In the genomic region with DNA sequence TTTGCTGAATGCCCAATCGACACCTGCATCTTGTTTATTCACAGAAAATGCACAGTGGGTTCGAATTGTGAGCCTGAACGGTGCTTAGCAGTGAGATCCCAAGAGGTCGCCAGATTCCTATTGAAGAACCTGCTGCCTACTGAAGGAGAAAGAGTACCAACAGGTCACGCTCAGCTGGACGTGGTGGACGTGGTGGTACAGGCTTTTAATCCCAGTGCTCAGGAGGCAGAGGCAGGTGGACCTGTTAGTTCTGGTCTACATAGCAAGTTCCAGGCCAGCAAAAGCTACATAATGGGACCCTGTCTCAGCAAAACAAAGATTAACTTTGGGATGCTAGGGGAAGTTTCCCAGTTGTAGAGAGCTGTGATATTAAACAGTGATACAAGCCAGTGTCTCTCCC, we compare ENCODE assay signal across 29 mouse cellular contexts. TPM values are rescaled to one million over a fixed set of nuclear protein-coding genes. Genes with fewer than 3 reads are reported as not detected.
DNase-seq lines count a peak whose midpoint lies in the region; ATAC-seq and TF ChIP-seq lines count a peak whose summit lies in the region.
"Had no signal": no experiment of that assay in that cellular context is flagged by ENCODE, and none has a peak within 500 bp of the region (broad histone marks: within the 10 kb centered on the region; RNA-seq: fewer than 3 reads in every experiment).

No protein-coding gene starts in this region.

- no peak; the same call in 1 of the 2 replicates for TF ChIP-seq RAD21 in CH12.LX (IDR thresholded peaks at IDR 0.05; ENCODE audit: low read depth, low read length)

- H3K9ac ChIP-seq in heart, embryonic 13.5 days: no peak overlapping the region
- no peak overlapping the region for H3K9ac ChIP-seq in CH12.LX (ENCODE audit: insufficient read depth, low read depth)
- H3K9ac ChIP-seq in kidney, postnatal 0 days (ENCODE audit: low read depth, low read length): no peak overlapping the region
- H3K9ac ChIP-seq: forebrain, embryonic 12.5 days; heart, embryonic 12.5 days; hindbrain, embryonic 13.5 days; midbrain, embryonic 12.5 days; neural tube, embryonic 12.5 days had no signal

- H3K4me1 ChIP-seq in heart, embryonic 13.5 days: peaks cover 58% of the 10 kb centered on the region
- peaks cover 30 to 79% of the 10 kb centered on the region in 2 experiments for H3K4me1 ChIP-seq in CH12.LX (ENCODE audit: control insufficient read depth in 1 of 2, insufficient read depth in 2 of 2)
- H3K4me1 ChIP-seq in kidney, postnatal 0 days (replicated peaks; ENCODE audit: insufficient read depth, low read length): peaks cover 23% of the 10 kb centered on the region; the same call in 1 of the 2 replicates
- peaks cover 8% of the 10 kb centered on the region for H3K4me1 ChIP-seq in cerebellum, adult 2 months (ENCODE audit: control insufficient read depth, insufficient read depth, low read length)

- TF ChIP-seq CTCF in CH12.LX (conservative IDR thresholded peaks at IDR 0.05 in 1 of 2, IDR thresholded peaks at IDR 0.05 in 1 of 2; ENCODE audit: low read depth in 2 of 2, low read length in 2 of 2): no peak
- peak; percentile 33; the same call in 1 of the 2 replicates for TF ChIP-seq CTCF in kidney, postnatal 0 days (IDR thresholded peaks at IDR 0.05; ENCODE audit: low read depth)
- TF ChIP-seq CTCF in cerebellum, adult 2 months (IDR thresholded peaks at IDR 0.05; ENCODE audit: borderline replicate concordance, insufficient read depth, low read depth, low read length): no peak

- peaks cover 5% of the 10 kb centered on the region; the same call in 1 of the 2 replicates for H3K79me2 ChIP-seq in CH12.LX (replicated peaks; ENCODE audit: control insufficient read depth, extremely low read depth, insufficient read depth, poor library complexity, severe bottlenecking)

- H3K27ac ChIP-seq in heart, embryonic 13.5 days (replicated peaks): peak overlapping the region; percentile 48; the same call in 1 of the 2 replicates
- no peak overlapping the region for H3K27ac ChIP-seq in CH12.LX (ENCODE audit: insufficient read depth, low read depth)
- no peak overlapping the region for H3K27ac ChIP-seq in kidney, postnatal 0 days
- no peak overlapping the region for H3K27ac ChIP-seq in cerebellum, adult 2 months (ENCODE audit: insufficient read depth, low read length)
- H3K27ac ChIP-seq: forebrain, embryonic 12.5 days; hindbrain, embryonic 13.5 days; midbrain, embryonic 12.5 days; neural tube, embryonic 12.5 days had no signal

- H3K27me3 ChIP-seq in heart, embryonic 13.5 days (replicated peaks): no peaks in the 10 kb centered on the region
- H3K27me3 ChIP-seq in CH12.LX (replicated peaks): no peaks in the 10 kb centered on the region
- H3K27me3 ChIP-seq in kidney, postnatal 0 days (ENCODE audit: insufficient read depth, low read length): no peaks in the 10 kb centered on the region
- no peaks in the 10 kb centered on the region for H3K27me3 ChIP-seq in cerebellum, adult 2 months (ENCODE audit: control insufficient read depth, insufficient read depth, low read length)
- H3K27me3 ChIP-seq: forebrain, embryonic 12.5 days; heart, embryonic 12.5 days; hindbrain, embryonic 13.5 days; midbrain, embryonic 12.5 days; neural tube, embryonic 12.5 days had no signal

- H3K36me3 ChIP-seq in heart, embryonic 13.5 days: no peaks in the 10 kb centered on the region
- H3K36me3 ChIP-seq in CH12.LX (replicated peaks in 1 of 2; ENCODE audit: control insufficient read depth in 1 of 2, insufficient read depth in 1 of 2, low read length in 1 of 2): peaks cover 0 to 3% of the 10 kb centered on the region in 2 experiments
- H3K36me3 ChIP-seq in kidney, postnatal 0 days (ENCODE audit: insufficient read depth, low read length): no peaks in the 10 kb centered on the region
- H3K36me3 ChIP-seq: forebrain, embryonic 12.5 days; G1E; heart, embryonic 12.5 days; hindbrain, embryonic 13.5 days; midbrain, embryonic 12.5 days; neural tube, embryonic 12.5 days had no signal

- ATAC-seq in heart, embryonic 13.5 days (ENCODE audit: extremely low read depth, insufficient number of reproducible peaks, low FRiP score, low TSS enrichment): no peak
- peak; percentile 81 for ATAC-seq in kidney, postnatal 0 days (replicated peaks; ENCODE audit: low FRiP score, low read depth)
- ATAC-seq: lung, postnatal 0 days had no signal

- dilution Hi-C loops in CH12.LX (cut with MboI; ENCODE audit: extremely low pct_ligation_motif_present, extremely low pct_unique_long_range_greater_than_20kb, low sequenced_read_pairs): no loop called here

- 82% methylated on average over 7 of the region's 7 CpGs for WGBS in heart, embryonic 13.5 days
- WGBS in kidney, postnatal 0 days: 55% methylated on average over 7 of the region's 7 CpGs
- WGBS in cerebellum, adult 2 months: 70% methylated on average over 7 of the region's 7 CpGs

- no peaks in the 10 kb centered on the region for H3K9me3 ChIP-seq in heart, embryonic 13.5 days
- no peaks in the 10 kb centered on the region for H3K9me3 ChIP-seq in CH12.LX (replicated peaks; ENCODE audit: low read length)
- no peaks in the 10 kb centered on the region for H3K9me3 ChIP-seq in kidney, postnatal 0 days (replicated peaks; ENCODE audit: low read length)
- H3K9me3 ChIP-seq: forebrain, embryonic 12.5 days; G1E; heart, embryonic 12.5 days; hindbrain, embryonic 13.5 days; midbrain, embryonic 12.5 days; neural tube, embryonic 12.5 days had no signal

- in situ Hi-C loops in CH12.LX (cut with MboI; ENCODE audit: low pct_ligation_motif_present, low pct_unique_long_range_greater_than_20kb, low sequenced_read_pairs): no loop called here

- DNase-seq in heart, adult 18-20 months: no peak
- DNase-seq in A20 (ENCODE audit: low read depth, low spot score): peak; percentile 31
- DNase-seq in CH12.LX (ENCODE audit: extremely low read depth): no peak
- no peak for DNase-seq in kidney, postnatal 0 days (ENCODE audit: low spot score)
- no peak for DNase-seq in thymus, postnatal 10 days (ENCODE audit: low spot score in 2 of 2)
- no peak for DNase-seq in thymus, adult 18-20 months
- no peak for DNase-seq in cerebellum, adult 2 months
- DNase-seq: adrenal gland, postnatal 14 days; cerebellum, adult 11-12 months; cerebellum, postnatal 25 days; embryo, embryonic 11 days; left cerebral cortex, postnatal 4 days; liver; spleen, adult 18-20 months; thymus, adult 2 months had no signal

- H3K4me3 ChIP-seq in heart, embryonic 13.5 days: no peak overlapping the region
- H3K4me3 ChIP-seq in CH12.LX (replicated peaks in 1 of 3; ENCODE audit: low read depth in 2 of 3, low read length in 2 of 3, poor library complexity in 1 of 3): no peak overlapping the region
- no peak overlapping the region for H3K4me3 ChIP-seq in kidney, postnatal 0 days (replicated peaks; ENCODE audit: low read depth, low read length)
- H3K4me3 ChIP-seq in cerebellum, adult 2 months (replicated peaks; ENCODE audit: insufficient read depth, low read depth, low read length): no peak overlapping the region
- H3K4me3 ChIP-seq: forebrain, embryonic 12.5 days; heart, embryonic 12.5 days; hindbrain, embryonic 13.5 days; midbrain, embryonic 12.5 days; neural tube, embryonic 12.5 days had no signal

- no peak for TF ChIP-seq POLR2A in CH12.LX (IDR thresholded peaks at IDR 0.05; ENCODE audit: low read depth, low read length)
- TF ChIP-seq POLR2A in cerebellum, adult 2 months (IDR thresholded peaks at IDR 0.05; ENCODE audit: borderline replicate concordance, insufficient read depth, low read length): no peak

- no peak overlapping the region for H3K4me2 ChIP-seq in heart, embryonic 13.5 days
- H3K4me2 ChIP-seq in CH12.LX (ENCODE audit: insufficient read depth, low read depth, poor library complexity, severe bottlenecking): no peak overlapping the region
- no peak overlapping the region for H3K4me2 ChIP-seq in kidney, postnatal 0 days (ENCODE audit: low read length)
- H3K4me2 ChIP-seq: forebrain, embryonic 12.5 days; heart, embryonic 12.5 days; hindbrain, embryonic 13.5 days; midbrain, embryonic 12.5 days; neural tube, embryonic 12.5 days had no signal

- TF ChIP-seq EP300 in CH12.LX (IDR thresholded peaks at IDR 0.05; ENCODE audit: low read length): no peak

TF ChIP-seq in CH12.LX, 34 proteins besides CTCF, POLR2A, EP300 and RAD21:
- TF ChIP-seq TBP (conservative IDR thresholded peaks at IDR 0.05; ENCODE audit: low read depth, low read length) (no peak), NELFE (IDR thresholded peaks at IDR 0.05; ENCODE audit: low read depth, low read length) (0 out of 2 replicates have a peak, but pooled peaks have one; percentile 27)

RNA-seq across cellular contexts. Expression of gene Gm17571, which starts 21.2 kb away (rescaled TPM):
- not detected in 2 replicates for polyA plus RNA-seq in heart, embryonic 13.5 days (2015; fragmentation: Nextera tagmentation; extraction: Ambion mirVana)
- not detected for total RNA-seq in heart, adult 18-20 months (2021)
- total RNA-seq in CH12.LX (2012; rRNA removed): not detected in 2 replicates
- total RNA-seq in CH12.LX (2014; rRNA removed): not detected in 2 replicates
- polyA plus RNA-seq in CH12.LX (2012; ENCODE audit: insufficient read length, low read depth): not detected in 2 replicates
- polyA plus RNA-seq in kidney, postnatal 0 days (2015; fragmentation: Nextera tagmentation; extraction: Ambion mirVana): not detected in 2 replicates
- polyA plus RNA-seq in cerebellum, adult 2 months (2012; rRNA removed): not detected in 2 replicates
- total RNA-seq: adrenal gland, postnatal 14 days; G1E; gastrocnemius, adult 8-10 months; left cerebral cortex, adult 18-20 months; left cerebral cortex, postnatal 4 days had no signal
- polyA plus RNA-seq: forebrain, embryonic 12.5 days; G1E; heart, embryonic 12.5 days; hindbrain, embryonic 13.5 days; intestine, embryonic 14.5 days; liver, embryonic 16.5 days; lung, postnatal 0 days; midbrain, embryonic 12.5 days; neural tube, embryonic 12.5 days; stomach, embryonic 14.5 days; thymus, adult 2 months; urinary bladder, adult 2 months had no signal
